Mouse (Mus musculus) adrenal gland, adult 2 months (tissue): ENCODE measurements around the gene Tor1a. TPM values are rescaled to one million over a fixed set of nuclear protein-coding genes. Genes with fewer than 3 reads are reported as not detected.

Source experiments
- DNase-seq: peaks from one replicate; pipeline ENCODE4 v3.0.0; 2021
- long read RNA-seq: library from polyadenylated mRNA; stranded (forward); transcript quantifications from one replicate; pipeline ENCODE4 v2.0.0, GENCODE M21; 2021
- polyA plus RNA-seq: library from polyadenylated mRNA; depleted of rRNA; stranded (reverse); fragments of >200 nt; gene quantifications from 2 replicates; pipeline ENCODE4 v1.2.3, GENCODE M21; 2012; rRNA removed
- total RNA-seq, 2 experiments: library from RNA; stranded (reverse); gene quantifications; 2 replicates each; pipeline ENCODE4 v1.2.3; 2021

Gene Tor1a
- 10 to 100 TPM; 33.5 to 37.5 TPM for total RNA-seq
- 57.0 and 60.9 TPM in 2 replicates for polyA plus RNA-seq
- long read RNA-seq, transcript Tor1a-203 (4 exons, 1,605 nt): minor isoform, 5 of 36 reads
- long read RNA-seq, transcript Tor1a-201 (5 exons, 1,401 nt): major isoform, 27 of 36 reads
- long read RNA-seq, partial matches to known transcripts: 0 of 36 reads
- long read RNA-seq, other reads (novel, unspliced or antisense): 3 of 36 reads

- DNase-seq: peak; percentile 93
Observed at GRCm38 (mm10) chr2:30967352-30968327, at the start of gene Tor1a. Gene Tor1a (minus strand): TSS chr2:30967933.

- DNase-seq: no peak
Observed at GRCm38 (mm10) chr2:31013371-31014120, 45.8 kb upstream of the Tor1a start.

GRCm38 (mm10) chr2:31007208-31007607 lies 39.5 kb upstream of the Tor1a start:
- DNase-seq: no peak

GRCm38 (mm10) chr2:31006434-31006833 lies 38.7 kb upstream of the Tor1a start:
- no peak for DNase-seq

GRCm38 (mm10) chr2:31005453-31005852 lies 37.7 kb upstream of the Tor1a start:
- no peak for DNase-seq

GRCm38 (mm10) chr2:31002857-31003256 lies 35.1 kb upstream of the Tor1a start:
- DNase-seq: no peak

GRCm38 (mm10) chr2:30998443-30999260 lies 30.9 kb upstream of the Tor1a start:
- no peak for DNase-seq

- peak; percentile 55 for DNase-seq
Observed at GRCm38 (mm10) chr2:30995432-30995996, 27.8 kb upstream of the Tor1a start.

- no peak for DNase-seq
Observed at GRCm38 (mm10) chr2:30994853-30995252, 27.1 kb upstream of the Tor1a start.

GRCm38 (mm10) chr2:30990221-30990620 lies 22.5 kb upstream of the Tor1a start:
- peak; percentile 81 for DNase-seq

GRCm38 (mm10) chr2:30985111-30986020 lies 17.6 kb upstream of the Tor1a start:
- DNase-seq: peak; percentile 94

- no peak for DNase-seq
Observed at GRCm38 (mm10) chr2:30983024-30983423, 15.3 kb upstream of the Tor1a start.

- DNase-seq: peak; percentile 100
Observed at GRCm38 (mm10) chr2:30981790-30982513, 14.2 kb upstream of the Tor1a start, which contains the start of the genes BC005624 and Usp20. Gene BC005624 (minus strand): TSS chr2:30982201. Gene Usp20 (plus strand): TSS chr2:30982279.

GRCm38 (mm10) chr2:30966826-30967225 lies 907 bp downstream of the Tor1a start:
- no peak for DNase-seq

GRCm38 (mm10) chr2:30965627-30966026 lies 2.1 kb downstream of the Tor1a start:
- DNase-seq: no peak

GRCm38 (mm10) chr2:30962570-30963254 lies 5.0 kb downstream of the Tor1a start:
- DNase-seq: peak; percentile 70

- DNase-seq: peak; percentile 70
Observed at GRCm38 (mm10) chr2:30959856-30960255, 7.9 kb downstream of the Tor1a start.

GRCm38 (mm10) chr2:30958726-30959125 lies 9.0 kb downstream of the Tor1a start:
- DNase-seq: no peak

GRCm38 (mm10) chr2:30957511-30957910 lies 10.2 kb downstream of the Tor1a start:
- DNase-seq: no peak
